Mouse (Mus musculus) hindbrain, embryonic 12.5 days (tissue): ENCODE data around the gene Gdnf. TPM values are rescaled to one million over a fixed set of nuclear protein-coding genes. Genes with fewer than 3 reads are reported as not detected.

Source experiments
- ATAC-seq: fragments of 200-750 bp; cut with Nextera tagmentation; 2 replicates; pipeline ENCODE4 v1.8.0; 2017; ENCODE audit warnings: moderate TSS enrichment; ENCODE audit not compliant: low FRiP score
- H3K27ac ChIP-seq: fragments of 300-500 bp; sonication (generic); 2 replicates; pipeline ENCODE4 v1.5.1; 2016; ENCODE audit warnings: mild to moderate bottlenecking
- H3K27me3 ChIP-seq: fragments of 300-500 bp; sonication (generic); 2 replicates; pipeline ENCODE4 v1.6.1; 2016; ENCODE audit warnings: mild to moderate bottlenecking
- H3K36me3 ChIP-seq: fragments of 300-500 bp; sonication (generic); 2 replicates; pipeline ENCODE4 v1.6.1; 2016; ENCODE audit warnings: mild to moderate bottlenecking
- H3K4me1 ChIP-seq: fragments of 300-500 bp; sonication (generic); 2 replicates; pipeline ENCODE4 v1.6.1; 2016
- H3K4me2 ChIP-seq: fragments of 300-500 bp; sonication (generic); replicated peaks from 2 replicates; pipeline ENCODE4 v1.6.1; 2016; ENCODE audit warnings: mild to moderate bottlenecking
- H3K4me3 ChIP-seq: fragments of 300-500 bp; sonication (generic); 2 replicates; pipeline ENCODE4 v1.5.1; 2016; ENCODE audit warnings: mild to moderate bottlenecking
- H3K9ac ChIP-seq: fragments of 300-500 bp; sonication (generic); 2 replicates; pipeline ENCODE4 v1.6.1; 2016; ENCODE audit warnings: mild to moderate bottlenecking, moderate library complexity
- H3K9me3 ChIP-seq: fragments of 300-500 bp; sonication (generic); replicated peaks from 2 replicates; pipeline ENCODE4 v1.6.1; 2016; ENCODE audit warnings: mild to moderate bottlenecking
- WGBS: fragments of 180-500 bp; shearing (Covaris S2); methylation state at CpG from one replicate; pipeline ENCODE4 v1.1.7; 2016; 5-methylcytosine and 5-hydroxymethylcytosine counted together
- polyA plus RNA-seq: library from polyadenylated mRNA; unstranded; fragments of >200 nt; fragmentation: Nextera tagmentation; extraction: Ambion mirVana; gene quantifications from 2 replicates; pipeline ENCODE4 v1.2.1, GENCODE M21; 2016

The Gdnf gene
- 0.45 and 0.50 TPM in 2 replicates for polyA plus RNA-seq

DNA sequence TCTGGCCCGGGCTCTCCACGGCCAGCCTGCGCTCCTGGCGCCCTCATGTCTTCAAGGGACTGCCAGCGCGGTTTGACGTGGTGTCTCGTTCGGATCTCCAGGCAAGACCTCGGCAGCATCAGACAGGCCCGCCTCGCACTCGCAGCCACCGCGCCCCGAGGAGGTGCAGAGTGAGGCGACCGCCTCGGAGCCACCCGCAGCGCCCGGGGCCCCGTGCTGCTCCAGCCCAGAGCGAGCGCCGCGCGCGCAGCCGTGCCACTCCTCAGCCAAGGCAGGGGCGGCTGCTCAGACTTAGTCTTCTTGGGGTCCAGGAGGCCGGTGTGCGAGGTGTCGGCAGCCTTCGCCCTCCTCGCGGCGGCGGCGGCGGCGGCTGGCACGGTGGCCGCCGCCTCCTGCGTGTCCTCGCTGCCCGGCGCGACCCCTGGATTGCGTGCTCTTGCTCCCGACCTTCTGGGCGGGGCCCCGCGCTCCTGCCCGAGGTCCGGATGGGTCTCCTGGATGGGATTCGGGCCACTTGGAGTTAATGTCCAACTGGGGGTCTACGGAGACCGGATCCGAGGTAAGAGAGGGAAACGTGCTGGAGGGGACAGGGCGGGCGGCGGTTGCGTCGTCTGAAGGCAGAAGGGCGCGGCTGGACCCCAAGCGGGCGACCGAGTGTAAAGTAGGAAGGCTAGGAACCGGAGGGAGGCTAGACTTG is at the start of gene Gdnf:
Gdnf (plus strand) TSS at position 291 of the 697 bp plus-strand sequence.
- no peaks in the 10 kb centered on the region for H3K36me3 ChIP-seq
- peak within 1 kb of the TSS; percentile 84 for H3K4me2 ChIP-seq
- ATAC-seq: peak; percentile 68
- H3K9ac ChIP-seq: peak within 1 kb of the TSS; percentile 52
- no peaks in the 10 kb centered on the region for H3K9me3 ChIP-seq
- peak within 1 kb of the TSS; percentile 47 for H3K4me3 ChIP-seq
- peaks cover 35% of the 10 kb centered on the region for H3K4me1 ChIP-seq
- WGBS: under 1% methylated on average over 73 of the region's 73 CpGs
- peaks cover 94% of the 10 kb centered on the region for H3K27me3 ChIP-seq
- H3K27ac ChIP-seq: no peak within 1 kb of the TSS

DNA sequence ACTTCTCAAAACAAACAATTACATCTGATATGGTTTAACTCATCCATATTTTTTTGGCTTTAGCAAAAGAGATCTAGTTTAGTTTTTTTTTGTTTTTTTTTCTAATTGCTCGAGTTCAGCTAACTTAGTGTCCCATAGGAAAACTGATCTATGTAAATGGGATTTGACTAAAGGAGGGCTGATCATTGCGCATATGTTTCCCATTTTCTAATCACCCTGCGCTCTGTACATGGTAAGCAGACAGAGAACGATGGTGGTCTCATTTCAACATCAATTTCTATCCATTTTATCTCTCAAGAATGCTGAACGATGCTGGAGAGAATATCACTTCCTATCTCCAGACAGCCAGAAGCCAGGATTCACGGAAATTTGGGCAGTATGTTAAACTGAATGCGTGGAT is 43.5 kb upstream of the Gdnf start:
- no peak overlapping the region for H3K27ac ChIP-seq
- H3K27me3 ChIP-seq: no peaks in the 10 kb centered on the region
- H3K9ac ChIP-seq: no peak overlapping the region
- H3K4me1 ChIP-seq: no peaks in the 10 kb centered on the region
- no peak overlapping the region for H3K4me2 ChIP-seq
- H3K36me3 ChIP-seq: no peaks in the 10 kb centered on the region
- no peak overlapping the region for H3K4me3 ChIP-seq
- no peak for ATAC-seq
- 82% methylated on average over 7 of the region's 7 CpGs for WGBS
- no peaks in the 10 kb centered on the region for H3K9me3 ChIP-seq

DNA sequence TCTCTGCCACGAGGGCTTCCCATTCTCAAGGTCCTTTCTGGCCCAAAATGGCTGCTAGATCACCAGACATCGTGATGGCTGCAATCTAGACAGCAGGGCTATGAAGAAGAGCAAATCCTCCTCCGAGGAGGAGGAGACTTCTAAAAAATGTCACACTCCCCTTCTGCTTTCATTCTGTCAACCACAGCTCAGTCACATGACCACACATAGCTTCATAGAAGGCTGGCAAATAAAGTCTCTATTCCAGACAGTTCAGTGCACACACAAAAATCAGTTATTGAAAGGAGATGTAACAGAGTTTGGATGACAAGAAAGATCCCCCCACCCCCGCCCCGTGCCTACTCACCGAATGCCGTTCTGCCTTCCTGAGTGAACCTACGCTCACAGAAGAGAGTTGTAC is 37.7 kb upstream of the Gdnf start:
- Histone ChIP-seq H3K4me2 (no peak overlapping the region), H3K27me3 (no peaks in the 10 kb centered on the region), H3K4me3 (no peak overlapping the region), H3K4me1 (no peaks in the 10 kb centered on the region), H3K9ac (no peak overlapping the region), H3K27ac (no peak overlapping the region), H3K36me3 (no peaks in the 10 kb centered on the region), H3K9me3 (no peaks in the 10 kb centered on the region)
- 87% methylated on average over 8 of the region's 8 CpGs for WGBS
- ATAC-seq: no peak

DNA sequence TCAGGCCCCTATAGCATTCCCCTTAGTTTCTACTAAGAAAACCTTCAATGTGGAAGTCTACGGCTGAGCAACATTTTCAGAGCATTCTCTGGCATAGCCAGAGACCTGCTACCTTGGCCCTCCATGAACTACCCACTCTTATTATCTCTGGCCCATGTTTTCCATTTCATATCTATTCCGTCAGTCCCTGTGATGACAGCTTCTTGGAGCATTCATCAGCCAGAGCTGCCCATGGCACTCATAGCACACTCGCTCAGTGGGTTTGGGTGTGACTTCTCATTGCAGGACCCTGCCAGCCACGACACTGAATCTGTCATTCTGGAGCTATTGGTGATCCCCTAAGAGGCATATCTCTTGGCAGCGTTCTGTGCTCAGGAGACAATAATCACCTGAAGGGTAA is 29.1 kb upstream of the Gdnf start:
- Histone ChIP-seq H3K9ac (no peak overlapping the region), H3K36me3 (no peaks in the 10 kb centered on the region), H3K4me1 (no peaks in the 10 kb centered on the region), H3K9me3 (no peaks in the 10 kb centered on the region; the same call in 1 of the 2 replicates), H3K4me3 (no peak overlapping the region), H3K4me2 (no peak overlapping the region), H3K27ac (no peak overlapping the region), H3K27me3 (no peaks in the 10 kb centered on the region)
- 92% methylated on average over 5 of the region's 5 CpGs for WGBS
- ATAC-seq: no peak

DNA sequence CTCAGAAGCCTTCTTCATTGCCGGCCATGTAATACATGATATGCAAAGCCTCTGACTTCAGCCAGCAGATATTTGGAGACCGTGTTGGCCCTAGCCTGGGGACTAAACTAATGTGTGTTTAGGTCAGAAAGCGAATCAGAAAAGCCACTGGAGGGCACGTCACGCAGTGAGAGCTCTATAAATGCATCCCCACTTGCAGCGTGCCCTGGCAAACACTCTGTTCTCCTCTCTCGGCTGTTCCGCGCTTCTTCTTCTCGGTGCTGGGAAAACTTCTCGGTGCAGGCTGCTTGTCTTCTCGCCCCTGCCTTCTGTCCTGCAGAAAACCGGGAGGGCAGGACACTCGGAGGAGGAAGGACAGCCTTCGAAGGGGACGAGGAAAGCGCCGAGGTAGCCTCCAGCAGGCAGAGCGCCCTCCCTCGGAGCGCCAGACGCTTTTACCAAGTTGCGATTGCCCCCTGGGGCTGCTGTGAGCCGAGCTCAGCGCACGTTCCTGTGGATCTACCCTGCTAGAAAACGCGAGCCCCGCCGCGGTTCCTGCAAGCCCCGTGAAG is 730 bp upstream of the Gdnf start:
- ATAC-seq: no peak; the same call in 1 of the 2 replicates
- Histone ChIP-seq H3K36me3 (no peaks in the 10 kb centered on the region), H3K9ac (peak overlapping the region; percentile 52), H3K4me3 (peak overlapping the region; percentile 47), H3K27ac (no peak overlapping the region), H3K4me2 (peak overlapping the region; percentile 84), H3K4me1 (peaks cover 27% of the 10 kb centered on the region), H3K27me3 (peaks cover 86% of the 10 kb centered on the region), H3K9me3 (no peaks in the 10 kb centered on the region)
- WGBS: under 1% methylated on average over 31 of the region's 32 CpGs

DNA sequence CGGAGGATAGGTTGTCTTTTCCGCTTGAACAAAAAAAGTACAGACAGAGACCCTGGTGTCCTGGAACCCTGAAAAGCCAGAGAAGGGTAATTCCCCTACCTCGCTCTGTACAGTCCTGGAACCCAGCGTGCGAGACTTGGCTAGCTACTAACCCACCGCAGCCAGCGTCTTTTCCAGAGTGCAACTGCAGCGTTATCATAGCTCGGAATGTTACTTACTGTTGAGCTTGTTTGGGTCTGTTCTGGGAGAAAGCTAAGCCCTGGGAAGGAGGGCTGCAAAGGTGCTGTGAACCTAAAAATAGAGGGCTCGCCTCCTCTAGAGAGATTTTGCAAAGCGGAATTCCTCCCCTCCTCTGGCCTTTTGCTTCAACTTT is 593 bp downstream of the Gdnf start:
- no peak overlapping the region for H3K9ac ChIP-seq
- H3K4me2 ChIP-seq: peak overlapping the region; percentile 84
- H3K36me3 ChIP-seq: no peaks in the 10 kb centered on the region
- H3K27ac ChIP-seq: no peak overlapping the region
- H3K9me3 ChIP-seq: no peaks in the 10 kb centered on the region
- peaks cover 38% of the 10 kb centered on the region for H3K4me1 ChIP-seq
- peaks cover 98% of the 10 kb centered on the region for H3K27me3 ChIP-seq
- H3K4me3 ChIP-seq: peak overlapping the region; percentile 47
- under 1% methylated on average over 11 of the region's 11 CpGs for WGBS
- no peak for ATAC-seq

DNA sequence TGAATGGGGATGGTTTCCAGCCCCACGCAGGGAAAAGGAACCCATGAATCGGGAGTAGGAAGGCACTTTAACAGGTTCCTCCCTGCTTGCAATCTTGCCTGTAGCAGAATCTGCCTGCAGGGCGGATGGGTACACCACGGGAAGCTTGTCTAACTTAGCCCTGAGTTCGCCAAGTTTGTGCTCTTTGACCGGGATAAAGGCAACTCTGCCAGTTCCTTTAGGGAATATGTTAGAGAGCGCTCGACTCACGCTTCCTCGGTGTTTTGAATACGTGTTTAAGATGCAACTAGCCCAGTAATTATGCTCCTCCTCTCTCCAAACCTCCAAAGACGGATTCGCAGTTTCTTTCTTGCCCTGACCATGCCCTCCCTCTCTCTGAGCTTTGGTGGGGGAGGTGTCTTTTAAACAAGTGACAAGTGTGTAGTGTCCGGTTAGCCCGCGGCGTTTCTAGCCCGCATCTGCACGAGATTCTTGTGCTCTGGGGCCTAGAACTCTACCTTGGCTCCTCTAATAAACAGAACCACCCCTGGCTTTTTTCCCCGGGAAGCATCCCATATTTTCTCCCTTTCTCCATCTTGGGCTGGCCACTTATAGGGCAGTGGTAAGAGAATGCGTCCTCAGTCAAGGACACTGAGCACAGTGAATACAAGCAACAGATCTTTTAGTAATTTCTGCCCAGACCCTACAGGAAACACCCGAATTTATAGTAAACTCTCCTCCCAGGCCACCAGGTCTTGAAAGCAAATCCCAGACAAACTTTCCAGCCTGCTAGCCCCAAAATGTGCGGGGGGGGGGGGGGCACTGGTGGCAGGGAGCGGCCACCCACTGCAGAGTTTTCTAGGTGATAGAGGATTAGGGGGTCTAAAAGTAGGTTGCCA is 1.4 kb downstream of the Gdnf start:
- WGBS: 2% methylated on average over 24 of the region's 24 CpGs
- H3K4me1 ChIP-seq: peaks cover 38% of the 10 kb centered on the region

DNA sequence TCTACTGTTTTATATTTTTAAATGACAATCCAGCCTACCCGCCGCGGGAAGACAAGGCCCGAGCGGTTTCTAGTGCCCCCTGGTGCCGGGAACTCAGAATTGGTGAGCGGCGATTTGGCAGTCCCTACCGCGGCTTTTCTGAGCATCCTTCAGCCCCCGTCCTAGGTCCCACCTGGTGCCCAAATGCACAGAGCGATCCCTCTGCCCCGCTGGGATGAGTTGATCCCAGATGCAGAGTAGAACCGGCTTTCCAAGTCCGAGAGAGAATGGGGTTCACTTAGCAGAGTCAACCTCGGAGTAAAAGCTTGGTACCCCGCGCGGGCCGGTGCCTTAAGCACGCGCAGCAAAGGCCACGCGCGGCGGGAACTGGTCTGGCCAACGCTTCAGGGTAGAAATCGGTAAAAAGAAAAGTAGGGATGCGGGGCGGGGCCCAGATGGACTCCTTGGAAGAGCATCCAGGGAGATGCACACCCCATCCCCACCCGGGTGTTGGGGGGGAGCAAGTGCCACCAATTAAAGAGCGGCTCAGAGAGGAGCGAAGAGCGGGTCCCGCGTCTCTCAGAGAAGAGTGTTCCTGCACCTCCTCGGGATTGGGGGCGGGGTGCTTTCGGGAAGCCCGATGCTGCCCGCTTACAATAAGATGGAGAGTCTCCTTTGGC is 2.4 kb downstream of the Gdnf start:
- peaks cover 99% of the 10 kb centered on the region for H3K27me3 ChIP-seq
- peak overlapping the region; percentile 93 for H3K4me2 ChIP-seq
- H3K36me3 ChIP-seq: no peaks in the 10 kb centered on the region
- peak overlapping the region; percentile 49 for H3K4me3 ChIP-seq
- no peaks in the 10 kb centered on the region for H3K9me3 ChIP-seq
- under 1% methylated on average over 41 of the region's 41 CpGs for WGBS
- H3K27ac ChIP-seq: no peak overlapping the region
- peak overlapping the region; percentile 28; the same call in 1 of the 2 replicates for H3K9ac ChIP-seq
- peak; percentile 72 for ATAC-seq
- H3K4me1 ChIP-seq: peaks cover 38% of the 10 kb centered on the region

More for the DNA sequence above, 1.4 kb downstream of the Gdnf start:
- peaks cover 99% of the 10 kb centered on the region for H3K27me3 ChIP-seq
- H3K4me2 ChIP-seq: peak overlapping the region; percentile 84; the same call in 1 of the 2 replicates
- no peaks in the 10 kb centered on the region for H3K9me3 ChIP-seq
- no peak for ATAC-seq
- H3K36me3 ChIP-seq: no peaks in the 10 kb centered on the region
- H3K27ac ChIP-seq: no peak overlapping the region
- H3K9ac ChIP-seq: no peak overlapping the region
- H3K4me3 ChIP-seq: peak overlapping the region; percentile 49; the same call in 1 of the 2 replicates

DNA sequence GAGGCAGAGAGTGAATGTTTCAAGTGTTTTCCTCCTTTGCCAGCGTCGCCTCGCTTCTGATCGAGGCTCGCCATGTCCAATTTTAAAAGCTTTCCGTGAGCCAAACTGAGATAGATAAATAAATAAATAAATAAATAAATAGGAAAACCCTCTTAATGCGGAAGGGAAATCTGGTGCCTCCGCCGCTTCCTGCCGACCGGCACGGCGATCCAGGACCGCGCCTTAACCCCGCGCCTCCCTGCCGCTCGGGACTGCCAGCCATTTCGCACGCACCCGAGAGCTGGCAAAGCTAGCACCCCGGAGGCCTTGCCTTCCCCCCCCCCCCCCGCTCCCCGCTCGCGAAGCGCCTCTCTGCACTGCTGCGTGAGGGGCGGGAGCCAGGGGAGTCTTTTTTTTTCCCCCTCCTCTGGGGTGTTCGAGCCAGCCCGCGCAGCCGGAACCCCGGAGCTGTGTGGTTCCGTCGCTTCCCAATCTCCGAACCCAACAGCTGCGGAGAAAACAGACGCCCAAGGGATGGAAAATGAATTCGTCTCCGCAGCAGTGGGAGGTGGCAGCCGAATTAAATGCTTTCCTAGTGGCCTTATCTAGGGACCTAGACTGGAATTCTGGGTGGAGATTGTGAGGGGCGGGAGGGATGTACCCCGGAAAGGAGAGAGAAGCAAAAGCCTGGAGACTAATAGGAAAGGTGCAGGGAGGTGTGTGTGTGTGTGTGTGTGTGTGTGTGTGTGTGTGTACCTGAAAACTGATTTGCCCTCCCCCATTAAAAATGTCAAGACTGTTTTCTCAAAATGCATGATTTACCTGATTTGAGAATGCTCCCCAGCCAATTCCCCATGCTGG is 3.1 kb downstream of the Gdnf start:
- Histone ChIP-seq H3K4me1 (peaks cover 38% of the 10 kb centered on the region), H3K27ac (no peak overlapping the region), H3K4me2 (peak overlapping the region; percentile 93), H3K4me3 (peak overlapping the region; percentile 49), H3K9me3 (no peaks in the 10 kb centered on the region), H3K9ac (peak overlapping the region; percentile 60), H3K27me3 (peaks cover 99% of the 10 kb centered on the region), H3K36me3 (no peaks in the 10 kb centered on the region)
- peak; percentile 57 for ATAC-seq
- 2% methylated on average over 44 of the region's 45 CpGs for WGBS

DNA sequence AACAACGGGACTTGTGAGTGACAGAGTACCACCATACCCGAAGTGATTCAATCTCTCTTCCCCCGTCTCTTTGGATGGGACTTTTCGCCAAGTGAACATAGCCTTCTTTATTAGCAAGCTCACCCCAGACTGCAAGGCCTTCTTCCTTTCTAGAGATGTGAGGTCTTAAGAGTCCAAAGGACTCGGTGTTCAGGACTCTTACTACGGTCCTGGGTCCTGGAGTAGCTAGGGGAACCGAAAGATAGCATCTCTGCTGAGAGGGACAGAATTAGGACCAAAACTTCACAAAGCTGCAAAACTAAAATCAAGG is 3.7 kb downstream of the Gdnf start:
- no peaks in the 10 kb centered on the region for H3K9me3 ChIP-seq
- no peak overlapping the region for H3K9ac ChIP-seq
- 0 out of 2 replicates have a peak overlapping the region, but pooled peaks have one; percentile 49 for H3K4me3 ChIP-seq
- no peak for ATAC-seq
- H3K27me3 ChIP-seq: peaks cover 97% of the 10 kb centered on the region
- H3K27ac ChIP-seq: no peak overlapping the region
- peaks cover 38% of the 10 kb centered on the region for H3K4me1 ChIP-seq
- 7% methylated on average over 7 of the region's 7 CpGs for WGBS
- no peak overlapping the region; the same call in 1 of the 2 replicates for H3K4me2 ChIP-seq
- no peaks in the 10 kb centered on the region for H3K36me3 ChIP-seq

DNA sequence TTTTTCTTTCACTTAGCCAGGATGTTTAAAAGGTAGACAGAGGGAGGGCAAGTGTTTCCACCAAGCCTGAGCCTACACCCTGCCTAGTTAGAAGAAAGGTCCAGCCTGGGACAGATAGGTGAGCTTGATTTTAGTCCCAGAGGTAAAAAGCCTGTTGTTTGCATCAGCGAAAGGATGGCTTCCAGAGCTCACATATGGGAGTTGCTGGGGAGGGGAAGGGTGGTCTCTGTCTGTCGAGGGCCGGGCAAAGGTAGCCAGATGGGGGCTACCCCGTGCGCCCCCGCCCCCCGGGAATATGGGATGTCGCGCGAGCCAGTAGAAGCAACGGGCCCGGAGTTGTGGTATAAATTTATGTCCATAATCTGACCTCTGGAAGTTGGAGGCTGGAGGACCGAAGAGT is 4.3 kb downstream of the Gdnf start:
- H3K27ac ChIP-seq: no peak overlapping the region
- peaks cover 33% of the 10 kb centered on the region for H3K4me1 ChIP-seq
- WGBS: 3% methylated on average over 13 of the region's 13 CpGs
- H3K4me2 ChIP-seq: peak overlapping the region; percentile 54
- H3K9ac ChIP-seq: no peak overlapping the region
- H3K36me3 ChIP-seq: no peaks in the 10 kb centered on the region
- H3K9me3 ChIP-seq: no peaks in the 10 kb centered on the region
- ATAC-seq: no peak
- peaks cover 96% of the 10 kb centered on the region for H3K27me3 ChIP-seq
- peak overlapping the region; percentile 29 for H3K4me3 ChIP-seq
